Mouse (Mus musculus) bone marrow macrophage, adult 2 months (primary cell): ENCODE data around the gene Clic3.

Source experiments
- CTCF ChIP-seq: IDR thresholded peaks from 2 replicates; pipeline ENCODE4 v1.5.1; 2012; ENCODE audit warnings: low read depth, mild to moderate bottlenecking, low read length, moderate library complexity
- POLR2A ChIP-seq: IDR thresholded peaks from 2 replicates; pipeline ENCODE4 v1.6.1; 2012; ENCODE audit warnings: mild to moderate bottlenecking, low read depth, low read length, borderline replicate concordance

- no peak for TF ChIP-seq CTCF
- no peak for TF ChIP-seq POLR2A
Measured at GRCm38 (mm10) chr2:25458911-25459310, 2.3 kb downstream of the Clic3 start.
